Mouse (Mus musculus) left cerebral cortex, adult 2 months (tissue): ENCODE measurements around the gene Cux1. TPM values are rescaled to one million over a fixed set of nuclear protein-coding genes. Genes with fewer than 3 reads are reported as not detected.
A peak's percentile ranks its signal among the peaks of the same experiment; 100 is the strongest.

Experiments used
- DNase-seq, 2 experiments: peaks; one replicate each; pipeline ENCODE4 v3.0.0; 2021 to 2022; ENCODE audit warnings: low spot score in 2 of 2, mixed read lengths in 1 of 2; ENCODE audit errors: extremely low spot score in 1 of 2
- H3K27ac ChIP-seq: fragments of 200-600 bp; 2 replicates; pipeline ENCODE4 v1.8.1; 2022
- H3K4me3 ChIP-seq: fragments of 200-600 bp; 2 replicates; pipeline ENCODE4 v1.8.1; 2022
- CTCF ChIP-seq: fragments of 200-600 bp; IDR thresholded peaks from 2 replicates; pipeline ENCODE4 v1.8.1; 2022; ENCODE audit warnings: antibody characterized with exemption, mild to moderate bottlenecking, moderate library complexity
- intact Hi-C: fragments of 180-260 bp; cut with DNase I; formaldehyde crosslinking; loops from one replicate; pipeline ENCODE4 v1.15.1; 2025
- total RNA-seq, 2 experiments: library from RNA; stranded (reverse); gene quantifications; 2 replicates each; pipeline ENCODE4 v1.2.3; 2021

The Cux1 gene
- total RNA-seq, 2 experiments from 2014 or later, result 107 to 117 TPM

GRCm38 (mm10) chr5:136566001-136566811 is 1.1 kb downstream of the Cux1 start:
- peak overlapping the region; percentile 92 for H3K27ac ChIP-seq
- intact Hi-C loops, result loop anchor here (5.0 kb wide), 3 partner anchors 79 to 284 kb away; no protein-coding TSS in a partner anchor
- TF ChIP-seq CTCF, result peak; percentile 1; the same call in 1 of the 2 replicates
- peak; percentile 60 to 63 for DNase-seq
- H3K4me3 ChIP-seq, result peak overlapping the region; percentile 91

DNA sequence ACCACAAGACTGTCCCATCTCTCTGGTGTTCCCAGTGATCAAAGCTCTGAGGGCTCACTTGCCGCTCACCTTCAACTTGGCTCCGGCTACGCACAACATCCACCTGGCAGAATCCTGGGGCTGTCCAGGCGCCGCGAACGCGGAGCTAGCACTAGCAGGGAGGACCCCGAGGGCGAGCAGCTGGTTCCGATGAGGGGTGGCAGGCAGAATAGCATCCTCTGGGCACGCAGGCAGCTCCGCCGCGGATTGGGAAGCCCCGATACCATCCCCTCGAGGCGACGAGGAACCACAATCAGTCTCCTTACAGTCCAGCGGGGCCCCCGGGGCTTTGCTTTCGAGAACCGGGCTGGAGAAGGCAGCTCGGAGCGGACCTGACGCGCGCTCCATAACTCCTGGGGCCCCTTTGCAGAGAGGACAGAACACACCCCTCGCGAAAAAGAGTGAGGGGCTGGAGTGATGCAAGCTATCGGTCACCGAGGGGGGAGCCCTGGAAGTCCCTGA is 1.9 kb downstream of the Cux1 start:
- DNase-seq, result peak; percentile 23 to 37
- intact Hi-C loops, result loop anchor here (5.0 kb wide), 3 partner anchors 78 to 283 kb away; no protein-coding TSS in a partner anchor
- peak overlapping the region; percentile 91 for H3K4me3 ChIP-seq
- peak overlapping the region; percentile 92 for H3K27ac ChIP-seq
- no peak for TF ChIP-seq CTCF

- intact Hi-C loops, result loop anchor here (5.0 kb wide), 3 partner anchors 77 to 282 kb away; no protein-coding TSS in a partner anchor
- Histone ChIP-seq H3K27ac (peak overlapping the region; percentile 10; the same call in 1 of the 2 replicates), H3K4me3 (peak overlapping the region; percentile 91)
- DNase-seq, result no peak
- no peak for TF ChIP-seq CTCF
Measured at GRCm38 (mm10) chr5:136564613-136565299, 2.5 kb downstream of the Cux1 start.

GRCm38 (mm10) chr5:136563996-136564395 is 3.3 kb downstream of the Cux1 start:
- Histone ChIP-seq H3K27ac (no peak overlapping the region), H3K4me3 (peak overlapping the region; percentile 13)
- TF ChIP-seq CTCF, result no peak
- DNase-seq, result no peak
- intact Hi-C loops, result no loop called here

DNA sequence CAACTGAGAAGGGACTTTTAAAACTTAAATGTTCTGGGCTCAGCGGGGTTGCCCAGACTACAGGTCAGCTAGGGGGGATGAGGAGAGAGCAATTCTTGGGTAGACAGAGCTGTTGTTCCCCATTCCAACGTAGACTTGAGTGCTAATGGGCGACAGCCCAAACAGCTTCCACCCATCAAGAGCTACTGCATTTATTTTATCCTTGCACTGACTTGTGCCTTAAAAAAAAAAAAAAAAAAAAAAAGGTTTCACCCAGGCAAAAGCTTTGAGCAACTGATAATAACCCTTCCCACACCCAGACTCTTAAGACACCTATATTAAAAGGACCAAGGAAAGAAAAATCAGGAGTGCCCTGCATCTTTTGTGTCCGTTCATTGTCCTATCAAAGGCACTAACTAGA is 4.2 kb downstream of the Cux1 start:
- no peak for DNase-seq
- Histone ChIP-seq H3K27ac (no peak overlapping the region), H3K4me3 (no peak overlapping the region; the same call in 1 of the 2 replicates)
- intact Hi-C loops, result no loop called here
- no peak for TF ChIP-seq CTCF

DNA sequence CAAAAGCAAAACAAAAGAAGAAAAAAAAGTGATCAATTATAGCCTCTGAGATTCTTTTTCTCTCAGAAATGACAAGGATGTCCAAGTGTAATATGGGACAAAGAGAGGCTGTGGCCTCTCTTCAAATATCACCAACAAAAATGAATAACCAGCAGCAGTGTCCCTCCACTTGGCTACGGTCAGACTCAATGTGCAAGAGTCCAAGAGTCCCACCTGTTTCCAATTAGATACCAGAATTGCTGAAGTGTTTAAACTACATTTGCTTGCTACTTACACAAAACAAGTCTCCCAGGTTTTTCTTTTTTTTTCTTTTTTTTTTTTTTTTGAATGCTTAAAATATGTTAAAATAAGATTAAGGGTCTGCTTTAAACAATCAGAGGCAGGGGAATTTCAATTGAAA is 5.1 kb downstream of the Cux1 start:
- intact Hi-C loops, result no loop called here
- Histone ChIP-seq H3K27ac (no peak overlapping the region), H3K4me3 (no peak overlapping the region)
- TF ChIP-seq CTCF, result no peak
- DNase-seq, result no peak

DNA sequence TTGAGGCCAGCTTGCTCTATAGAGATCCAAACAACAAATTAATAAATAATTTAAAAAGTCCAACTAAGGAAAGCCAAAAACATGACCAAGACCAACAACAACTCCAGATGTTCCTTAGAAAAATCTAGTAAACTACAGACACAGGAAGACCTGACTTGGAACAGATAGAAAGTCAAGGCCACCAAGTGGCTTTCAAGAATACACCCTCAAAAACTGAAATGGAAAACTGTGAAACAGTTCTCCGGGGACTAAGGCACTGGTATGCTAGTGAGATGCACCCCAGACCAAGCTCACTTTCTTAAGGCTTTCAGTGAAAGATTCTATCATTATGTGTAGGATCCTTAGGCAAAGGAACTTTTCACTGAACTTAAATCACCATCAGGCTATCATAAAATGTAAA is 5.6 kb downstream of the Cux1 start:
- intact Hi-C loops, result no loop called here
- no peak for DNase-seq
- Histone ChIP-seq H3K4me3 (no peak overlapping the region), H3K27ac (no peak overlapping the region)
- TF ChIP-seq CTCF, result no peak

- no peak for TF ChIP-seq CTCF
- H3K4me3 ChIP-seq, result no peak overlapping the region
- no peak overlapping the region for H3K27ac ChIP-seq
- intact Hi-C loops, result no loop called here
- DNase-seq, result no peak
Measured at GRCm38 (mm10) chr5:136560656-136561055, 6.6 kb downstream of the Cux1 start.

GRCm38 (mm10) chr5:136557446-136557845 is 9.8 kb downstream of the Cux1 start:
- DNase-seq, result no peak
- intact Hi-C loops, result no loop called here
- Histone ChIP-seq H3K4me3 (no peak overlapping the region), H3K27ac (no peak overlapping the region)
- no peak for TF ChIP-seq CTCF

- Histone ChIP-seq H3K4me3 (no peak overlapping the region), H3K27ac (no peak overlapping the region)
- intact Hi-C loops, result no loop called here
- DNase-seq, result no peak
- TF ChIP-seq CTCF, result no peak
Measured at GRCm38 (mm10) chr5:136556328-136557262, 10.7 kb downstream of the Cux1 start.

DNA sequence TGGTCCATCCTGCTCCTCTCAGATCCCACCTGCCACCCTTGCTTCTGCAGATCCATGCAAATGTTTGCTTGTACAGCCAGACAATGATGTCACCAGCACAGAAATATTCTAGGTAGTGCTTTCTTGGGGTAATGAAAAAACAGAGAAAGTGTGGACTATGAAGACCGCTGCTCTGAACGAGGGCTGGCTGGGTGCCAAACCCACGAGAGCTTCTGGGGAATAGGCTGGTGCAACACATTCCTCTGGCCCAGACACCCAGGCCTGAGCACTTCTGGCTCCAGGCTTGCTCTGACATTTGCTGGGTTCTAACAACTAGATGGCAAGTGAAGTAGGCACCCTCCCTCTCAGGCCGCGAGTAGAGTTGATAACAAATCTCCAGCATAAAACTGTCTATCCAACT is 11.6 kb downstream of the Cux1 start:
- intact Hi-C loops, result no loop called here
- peak; percentile 25 to 27 for DNase-seq
- Histone ChIP-seq H3K27ac (no peak overlapping the region), H3K4me3 (no peak overlapping the region)
- no peak for TF ChIP-seq CTCF
